Mouse (Mus musculus) kidney, adult 9 months (tissue): ENCODE measurements around the gene Ube4b.

ENCODE experiments used
- DNase-seq: peaks from one replicate; pipeline ENCODE4 v3.0.0; 2022

The Ube4b gene

GRCm38 (mm10) chr4:149302136-149302535, 124.4 kb downstream of the Ube4b start:
- DNase-seq, result no peak

- no peak for DNase-seq
Measured at GRCm38 (mm10) chr4:149296501-149296900, 130.0 kb downstream of the Ube4b start.

GRCm38 (mm10) chr4:149292984-149293383, 133.6 kb downstream of the Ube4b start:
- DNase-seq, result no peak

- no peak for DNase-seq
Measured at GRCm38 (mm10) chr4:149291061-149291460, 135.5 kb downstream of the Ube4b start.

- DNase-seq, result no peak
Measured at GRCm38 (mm10) chr4:149290157-149290750, 136.3 kb downstream of the Ube4b start.

GRCm38 (mm10) chr4:149286287-149287137, 140.0 kb downstream of the Ube4b start:
- no peak for DNase-seq

- no peak for DNase-seq
Measured at GRCm38 (mm10) chr4:149285691-149286090, 140.9 kb downstream of the Ube4b start.

DNA sequence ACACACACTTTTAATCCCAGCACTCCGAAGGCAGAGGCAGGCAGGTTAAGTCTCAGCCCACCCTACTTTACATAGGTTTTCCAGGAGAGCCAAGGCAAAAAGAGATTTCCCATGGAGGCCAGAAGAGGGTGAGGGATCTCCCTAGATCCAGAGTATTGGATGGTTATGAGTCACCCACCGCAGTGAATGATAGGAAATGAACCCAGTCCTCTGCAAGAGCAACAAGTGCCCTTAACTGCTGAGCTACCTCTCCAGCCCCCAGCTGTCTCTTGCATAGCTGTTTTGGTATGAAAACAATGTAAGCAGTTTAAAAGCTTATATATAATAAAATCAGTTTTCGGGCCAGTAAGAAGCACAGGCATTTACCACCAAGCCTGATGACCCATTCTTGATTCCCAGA, 143.5 kb downstream of the Ube4b start:
- DNase-seq, result no peak

GRCm38 (mm10) chr4:149282025-149282738, 144.4 kb downstream of the Ube4b start:
- DNase-seq, result no peak
